In the genomic region with DNA sequence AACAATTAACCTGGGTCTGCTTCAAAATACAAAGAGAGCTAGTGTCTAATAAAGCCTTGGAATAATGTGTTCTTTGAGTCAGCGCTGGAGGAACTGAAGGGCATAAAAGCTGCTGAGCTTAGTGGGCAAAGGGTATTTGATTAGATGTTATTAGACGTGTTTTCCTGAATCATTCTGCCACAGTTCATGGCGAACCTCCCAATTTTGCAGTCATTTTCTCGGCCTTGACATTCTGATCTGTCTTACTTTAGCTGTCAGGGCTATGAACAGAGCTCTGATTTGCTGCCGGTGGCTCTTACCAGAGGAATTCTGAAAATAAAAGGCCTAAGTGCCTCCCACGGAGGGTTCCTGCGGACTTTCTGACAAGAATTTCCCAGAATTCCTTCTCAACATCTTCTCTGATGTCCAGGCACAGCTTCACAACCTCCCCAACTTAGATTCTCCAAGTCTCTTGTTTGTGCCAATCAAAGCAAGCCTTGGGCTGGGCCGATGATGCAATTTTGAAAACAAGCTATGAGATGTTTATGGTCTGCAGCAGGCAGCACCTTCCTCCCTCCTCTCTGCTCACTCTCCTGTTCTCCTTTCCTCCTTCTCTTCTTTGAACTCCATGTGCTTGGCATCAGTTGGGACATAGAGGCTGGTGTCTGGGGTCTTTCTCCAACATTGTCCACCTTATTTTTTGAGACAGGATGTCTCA, we compare ENCODE assay signal across 19 mouse cellular contexts. TPM values are rescaled to one million over a fixed set of nuclear protein-coding genes. Genes with fewer than 3 reads are reported as not detected.
A peak's percentile ranks its signal among the peaks of the same experiment; 100 is the strongest.
DNase-seq lines count a peak whose midpoint lies in the region; ATAC-seq lines count a peak whose summit lies in the region.
"Had no signal": no experiment of that assay in that cellular context is flagged by ENCODE, and none has a peak within 500 bp of the region (broad histone marks: within the 10 kb centered on the region; RNA-seq: fewer than 3 reads in every experiment).

No protein-coding gene starts in this region.

- H3K9me3 ChIP-seq in heart, embryonic 11.5 days (replicated peaks; ENCODE audit: control insufficient read depth, low read length) = no peaks in the 10 kb centered on the region
- no peaks in the 10 kb centered on the region for H3K9me3 ChIP-seq in embryonic facial prominence, embryonic 10.5 days
- no peaks in the 10 kb centered on the region for H3K9me3 ChIP-seq in intestine, embryonic 15.5 days
- H3K9me3 ChIP-seq: hindbrain, embryonic 15.5 days; midbrain, embryonic 15.5 days had no signal

- no peak overlapping the region for H3K4me3 ChIP-seq in heart, embryonic 11.5 days (ENCODE audit: low read depth, low read length)
- H3K4me3 ChIP-seq in embryonic facial prominence, embryonic 10.5 days = no peak overlapping the region
- H3K4me3 ChIP-seq in intestine, embryonic 15.5 days (replicated peaks) = no peak overlapping the region
- H3K4me3 ChIP-seq: hindbrain, embryonic 15.5 days; midbrain, embryonic 15.5 days had no signal

- H3K27me3 ChIP-seq in heart, embryonic 11.5 days (ENCODE audit: control insufficient read depth, insufficient read depth, low read length) = no peaks in the 10 kb centered on the region
- no peaks in the 10 kb centered on the region for H3K27me3 ChIP-seq in embryonic facial prominence, embryonic 10.5 days (replicated peaks; ENCODE audit: low read depth, poor library complexity, severe bottlenecking)
- H3K27me3 ChIP-seq in intestine, embryonic 15.5 days (replicated peaks) = no peaks in the 10 kb centered on the region
- H3K27me3 ChIP-seq: hindbrain, embryonic 15.5 days; midbrain, embryonic 15.5 days had no signal

- WGBS in heart, embryonic 11.5 days (ENCODE audit: insufficient replicate concordance) = 63% methylated on average over 8 of the region's 8 CpGs
- WGBS in embryonic facial prominence, embryonic 10.5 days = 36% methylated on average over 8 of the region's 8 CpGs
- 56% methylated on average over 8 of the region's 8 CpGs for WGBS in intestine, embryonic 15.5 days

- H3K4me1 ChIP-seq in heart, embryonic 11.5 days (ENCODE audit: control insufficient read depth, insufficient read depth, low read length) = peaks cover 7% of the 10 kb centered on the region
- H3K4me1 ChIP-seq in embryonic facial prominence, embryonic 10.5 days = peaks cover 25% of the 10 kb centered on the region
- no peaks in the 10 kb centered on the region for H3K4me1 ChIP-seq in intestine, embryonic 15.5 days (replicated peaks)
- H3K4me1 ChIP-seq: midbrain, embryonic 15.5 days had no signal

- 0 out of 2 replicates have a peak overlapping the region, but pooled peaks have one; percentile 10 for H3K27ac ChIP-seq in heart, embryonic 11.5 days (ENCODE audit: low read depth, low read length)
- H3K27ac ChIP-seq in embryonic facial prominence, embryonic 10.5 days (replicated peaks) = peak overlapping the region; percentile 75
- H3K27ac ChIP-seq in intestine, embryonic 15.5 days = no peak overlapping the region
- H3K27ac ChIP-seq: hindbrain, embryonic 15.5 days; midbrain, embryonic 15.5 days had no signal

- peaks cover 3% of the 10 kb centered on the region; the same call in 1 of the 2 replicates for H3K36me3 ChIP-seq in heart, embryonic 11.5 days (ENCODE audit: control insufficient read depth, insufficient read depth, low read length)
- H3K36me3 ChIP-seq in embryonic facial prominence, embryonic 10.5 days (replicated peaks) = no peaks in the 10 kb centered on the region
- no peaks in the 10 kb centered on the region for H3K36me3 ChIP-seq in intestine, embryonic 15.5 days
- H3K36me3 ChIP-seq: G1E; hindbrain, embryonic 15.5 days; midbrain, embryonic 15.5 days had no signal

- DNase-seq in heart, postnatal 36 days = no peak
- peak; percentile 84 for DNase-seq in adrenal gland, adult 2 months
- DNase-seq in embryonic facial prominence, embryonic 10.5 days (ENCODE audit: low spot score) = peak; percentile 37
- DNase-seq in gonadal fat pad, adult 2 months (ENCODE audit: low read depth) = peak; percentile 55
- DNase-seq in MN1 (ENCODE audit: low spot score) = no peak
- DNase-seq in cerebellum, adult 8-10 months = no peak
- DNase-seq: B cell, adult 2 months; cerebellum, adult 2 months; kidney, postnatal 14 days; layer of hippocampus, postnatal 36 days; liver; lung, postnatal 10 days; right cerebral cortex, postnatal 25 days; thymus, postnatal 4 days had no signal

- intact Hi-C loops in heart, postnatal 36 days (cut with DNase I) = no loop called here

- no peak for ATAC-seq in heart, embryonic 11.5 days (replicated peaks; ENCODE audit: insufficient number of reproducible peaks, low FRiP score, low TSS enrichment)
- no peak for ATAC-seq in intestine, embryonic 15.5 days
- ATAC-seq: midbrain, embryonic 15.5 days had no signal

- H3K4me2 ChIP-seq in heart, embryonic 11.5 days = no peak overlapping the region
- no peak overlapping the region for H3K4me2 ChIP-seq in intestine, embryonic 15.5 days (replicated peaks)
- H3K4me2 ChIP-seq: hindbrain, embryonic 15.5 days; midbrain, embryonic 15.5 days had no signal

- H3K9ac ChIP-seq in heart, embryonic 11.5 days (ENCODE audit: low read depth, low read length) = no peak overlapping the region
- H3K9ac ChIP-seq in intestine, embryonic 15.5 days = no peak overlapping the region
- H3K9ac ChIP-seq: hindbrain, embryonic 15.5 days; midbrain, embryonic 15.5 days had no signal

RNA-seq across cellular contexts. Expression of gene Akap2, which starts 21.5 kb away (rescaled TPM):
- 43.4 and 45.9 TPM in 2 replicates for polyA plus RNA-seq in heart, embryonic 11.5 days (2014; fragmentation: Nextera tagmentation; extraction: Ambion mirVana)
- 10 to 100 TPM; 89.4 to 95.7 TPM for total RNA-seq in heart, postnatal 36 days (2021)
- total RNA-seq in adrenal gland, adult 2 months (2021) = 100 to 1,000 TPM in 1 of 2 experiments, 10 to 100 TPM in 1; 99.1 to 186 TPM
- 56.4 and 60.7 TPM in 2 replicates for polyA plus RNA-seq in adrenal gland, adult 2 months (2012; rRNA removed)
- polyA plus RNA-seq in embryonic facial prominence, embryonic 10.5 days (2016; fragmentation: Nextera tagmentation; extraction: Ambion mirVana) = 21.3 and 24.7 TPM in 2 replicates
- polyA plus RNA-seq in gonadal fat pad, adult 2 months (2012; rRNA removed) = 35.1 and 58.6 TPM in 2 replicates
- 22.3 and 22.5 TPM in 2 replicates for polyA plus RNA-seq in intestine, embryonic 15.5 days (2015; fragmentation: Nextera tagmentation; extraction: Ambion mirVana)
- polyA plus RNA-seq: G1E had no signal

Comparison
In these comparisons a context has a peak if more than half of its experiments do, and no peak if none do; other contexts are left out.
1. DNase-seq: peak in adrenal gland, adult 2 months (single experiment), embryonic facial prominence, embryonic 10.5 days (single experiment) and gonadal fat pad, adult 2 months (single experiment); none in heart, postnatal 36 days (0 of 2), MN1 (single experiment) and cerebellum, adult 8-10 months (single experiment).